Mouse (Mus musculus): ENCODE data around the gene Rras2. TPM values are rescaled to one million over a fixed set of nuclear protein-coding genes. Genes with fewer than 3 reads are reported as not detected.

Gene Rras2
- total RNA-seq, 2 experiments from 2014 or later = 33.5 to 34.8 TPM

DNA sequence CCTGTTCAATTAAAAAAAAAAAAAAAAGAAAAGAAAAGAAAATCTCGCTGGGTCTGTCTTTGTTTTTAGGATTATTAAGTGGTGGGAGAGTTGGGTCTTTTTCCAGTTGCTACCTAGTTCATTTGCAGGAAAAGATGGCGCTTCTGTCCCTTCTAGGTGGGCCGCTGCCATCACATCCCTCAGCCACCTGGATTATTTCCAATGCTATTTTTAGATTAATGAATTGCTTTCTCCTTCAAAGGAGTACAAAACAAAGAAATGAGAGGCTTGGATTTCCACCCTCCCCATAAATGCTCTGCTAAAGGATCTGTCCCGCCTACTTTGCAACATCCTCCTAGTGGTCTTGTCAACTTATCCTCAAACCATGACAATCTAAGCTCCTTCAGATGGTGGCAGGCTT, 76.2 kb downstream of the Rras2 start:
- no peak for DNase-seq (ENCODE audit: low spot score in 2 of 2)

DNA sequence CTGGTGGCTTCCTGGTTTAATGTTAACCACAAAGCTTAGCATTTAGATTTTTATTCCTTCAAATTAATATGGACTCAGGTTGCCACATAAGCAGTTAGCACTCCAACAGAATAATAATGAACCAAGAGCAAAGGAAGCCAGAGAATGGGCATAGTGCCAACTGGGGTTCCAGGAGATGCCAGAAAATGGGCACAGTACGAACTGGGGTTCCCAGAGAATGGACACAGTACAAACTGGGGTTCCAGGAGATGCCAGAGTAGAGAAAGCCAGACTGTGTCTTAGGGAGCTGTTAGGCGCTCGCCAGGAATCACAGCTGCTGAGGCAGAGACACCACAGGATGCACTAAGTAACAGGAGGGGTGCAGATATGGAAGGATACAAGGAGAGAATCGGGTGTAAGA, 80.3 kb downstream of the Rras2 start:
- no peak for DNase-seq (ENCODE audit: low spot score in 2 of 2)

DNA sequence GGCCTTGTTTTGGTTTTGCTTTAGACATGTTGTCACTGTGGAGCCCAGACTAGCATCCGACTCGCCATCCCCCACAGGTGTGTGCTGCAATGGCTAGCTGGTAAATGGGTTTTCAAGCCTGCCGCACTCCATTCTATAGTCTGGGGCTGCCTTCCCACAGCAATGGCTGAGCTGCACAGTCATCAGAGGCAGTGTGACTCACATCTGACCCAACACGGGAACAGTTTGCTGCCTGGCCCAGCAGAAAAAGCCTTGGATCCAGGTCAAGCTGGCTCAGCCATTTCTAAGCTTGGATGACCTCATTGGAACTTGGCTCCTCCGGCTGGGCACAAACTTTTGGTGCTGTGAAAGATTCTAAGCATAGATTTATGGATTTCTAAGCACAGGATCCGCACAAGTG, 88.0 kb downstream of the Rras2 start:
- DNase-seq (ENCODE audit: low spot score in 2 of 2) = peak in 1 of 2 experiments; percentile 37

DNA sequence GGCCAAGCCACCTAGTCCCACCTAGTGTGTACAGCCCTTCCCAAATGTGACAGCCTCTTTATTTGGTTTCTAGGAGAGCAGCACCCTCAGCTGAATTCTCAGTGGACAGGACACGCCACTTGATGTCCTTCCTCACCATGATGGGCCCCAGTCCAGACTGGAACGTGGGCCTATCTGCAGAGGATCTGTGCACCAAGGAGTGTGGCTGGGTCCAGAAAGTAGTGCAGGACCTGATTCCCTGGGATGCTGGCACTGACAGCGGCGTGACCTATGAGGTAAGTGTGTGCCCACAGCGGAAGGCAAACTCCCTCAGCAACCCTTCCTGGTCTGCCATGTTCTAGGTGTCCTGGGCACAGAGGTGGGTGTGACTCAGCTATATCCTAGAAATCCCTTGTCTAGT, 88.8 kb downstream of the Rras2 start:
- no peak for DNase-seq (ENCODE audit: low spot score in 2 of 2)

DNA sequence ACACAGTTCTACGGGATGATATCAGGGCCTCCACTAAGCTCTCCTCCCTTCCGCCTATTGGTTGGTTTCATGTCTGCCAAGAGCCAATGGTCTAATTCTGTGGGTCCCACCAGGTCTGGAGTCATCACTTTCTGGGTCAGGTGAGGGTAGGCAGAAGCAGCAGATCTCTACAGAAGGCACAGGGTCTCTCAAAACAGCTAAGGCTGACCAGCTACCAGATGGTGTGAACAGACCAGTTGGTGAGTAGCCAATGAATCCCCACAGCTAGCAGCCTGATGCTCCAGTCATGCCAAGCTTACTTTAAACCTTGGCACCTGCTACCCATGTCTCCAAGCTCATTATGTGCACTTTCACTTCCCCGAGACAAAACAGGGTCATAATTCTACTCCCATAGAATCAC, 90.2 kb downstream of the Rras2 start:
- DNase-seq (ENCODE audit: low spot score in 2 of 2) = no peak

DNA sequence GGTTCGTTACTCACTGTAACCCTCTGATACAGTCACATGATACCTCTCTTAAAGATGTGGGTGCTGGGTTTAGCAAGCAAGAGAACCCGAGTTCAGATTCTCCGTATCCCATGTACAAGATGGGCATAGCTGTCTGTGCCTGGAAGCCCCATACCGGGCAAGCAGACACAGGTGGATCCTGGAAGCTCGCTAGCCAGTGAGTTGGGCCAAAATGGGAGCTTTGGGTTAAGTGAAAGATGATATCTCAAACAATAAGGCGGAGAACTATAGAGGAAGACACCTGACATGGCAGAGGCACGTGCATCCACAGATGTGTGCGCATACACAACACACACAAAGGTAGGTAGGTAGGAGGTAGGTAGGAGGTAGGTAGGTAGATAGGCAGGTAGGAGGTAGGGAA, 90.7 kb downstream of the Rras2 start:
- no peak for DNase-seq (ENCODE audit: low spot score in 2 of 2)

DNA sequence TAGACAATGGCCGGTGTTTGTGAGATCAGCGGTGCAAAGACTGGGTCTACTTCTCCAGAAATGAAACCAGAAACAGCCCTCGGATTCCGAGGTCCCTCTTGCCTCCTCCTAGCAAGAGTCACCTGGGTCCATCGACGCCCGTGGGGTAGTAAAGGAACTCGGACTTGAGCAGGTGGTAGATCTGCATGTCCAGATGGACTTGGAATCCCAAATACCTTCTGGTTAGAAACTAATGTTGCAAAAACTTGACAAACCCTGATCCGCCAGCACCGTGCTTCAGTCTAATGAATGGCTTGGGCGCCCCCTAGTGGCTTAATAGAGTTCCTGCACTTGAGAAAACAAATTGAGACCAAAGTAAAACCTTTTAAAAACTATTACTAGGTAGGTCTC, 96.9 kb downstream of the Rras2 start:
- DNase-seq (ENCODE audit: low spot score in 2 of 2) = peak; percentile 50 to 51

DNA sequence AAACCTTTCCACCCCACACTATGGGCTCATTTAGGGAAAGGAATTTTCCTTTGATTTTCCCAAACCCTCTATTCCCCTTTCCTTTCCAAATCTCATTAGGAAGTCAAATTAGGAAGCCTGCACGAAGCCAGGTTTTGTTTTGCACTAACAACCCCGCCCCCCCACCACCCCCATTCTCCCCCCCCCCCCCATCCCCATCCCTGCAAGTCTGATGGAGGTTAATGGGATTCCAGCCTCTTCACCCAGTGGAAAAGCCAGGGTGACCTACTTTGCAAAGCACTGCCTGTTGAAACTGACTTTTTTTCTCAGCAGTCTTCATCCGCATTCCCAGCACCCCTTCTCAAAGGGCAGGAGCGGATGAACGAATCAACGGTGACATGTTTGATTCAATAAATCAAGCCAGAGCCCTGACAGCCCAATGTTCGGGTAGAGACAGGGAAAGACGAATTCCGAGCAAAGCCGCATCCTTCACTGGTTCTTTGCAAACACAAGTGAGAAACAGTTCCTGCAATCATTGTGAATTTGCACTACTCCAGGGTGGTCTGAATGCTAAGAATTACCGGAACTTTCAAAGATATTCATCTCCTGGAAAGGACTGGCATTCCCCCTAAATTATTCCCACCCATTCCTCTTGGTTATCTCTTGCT, 97.4 kb downstream of the Rras2 start:
- DNase-seq (ENCODE audit: low spot score in 2 of 2) = no peak

DNA sequence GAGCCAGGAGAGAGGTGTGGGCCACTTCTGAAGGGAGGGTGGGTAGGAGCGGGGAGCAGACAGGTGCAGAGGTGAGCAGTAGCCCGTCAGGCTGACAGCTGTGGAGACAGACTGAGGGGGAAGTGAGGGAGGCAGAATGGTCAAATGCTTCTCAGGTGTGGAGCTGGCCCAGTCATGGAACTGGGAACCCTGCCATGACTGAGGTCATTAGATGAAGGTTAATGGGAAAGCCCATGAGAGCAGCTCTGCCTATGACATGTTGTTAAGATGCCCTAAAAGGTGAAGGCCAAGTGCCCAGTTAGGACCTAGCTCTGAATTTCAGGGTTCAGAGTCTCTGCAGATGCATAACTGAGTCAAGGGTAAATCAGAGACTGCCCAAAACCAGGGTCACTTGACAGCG, 98.7 kb downstream of the Rras2 start:
- no peak for DNase-seq (ENCODE audit: low spot score in 2 of 2)

DNA sequence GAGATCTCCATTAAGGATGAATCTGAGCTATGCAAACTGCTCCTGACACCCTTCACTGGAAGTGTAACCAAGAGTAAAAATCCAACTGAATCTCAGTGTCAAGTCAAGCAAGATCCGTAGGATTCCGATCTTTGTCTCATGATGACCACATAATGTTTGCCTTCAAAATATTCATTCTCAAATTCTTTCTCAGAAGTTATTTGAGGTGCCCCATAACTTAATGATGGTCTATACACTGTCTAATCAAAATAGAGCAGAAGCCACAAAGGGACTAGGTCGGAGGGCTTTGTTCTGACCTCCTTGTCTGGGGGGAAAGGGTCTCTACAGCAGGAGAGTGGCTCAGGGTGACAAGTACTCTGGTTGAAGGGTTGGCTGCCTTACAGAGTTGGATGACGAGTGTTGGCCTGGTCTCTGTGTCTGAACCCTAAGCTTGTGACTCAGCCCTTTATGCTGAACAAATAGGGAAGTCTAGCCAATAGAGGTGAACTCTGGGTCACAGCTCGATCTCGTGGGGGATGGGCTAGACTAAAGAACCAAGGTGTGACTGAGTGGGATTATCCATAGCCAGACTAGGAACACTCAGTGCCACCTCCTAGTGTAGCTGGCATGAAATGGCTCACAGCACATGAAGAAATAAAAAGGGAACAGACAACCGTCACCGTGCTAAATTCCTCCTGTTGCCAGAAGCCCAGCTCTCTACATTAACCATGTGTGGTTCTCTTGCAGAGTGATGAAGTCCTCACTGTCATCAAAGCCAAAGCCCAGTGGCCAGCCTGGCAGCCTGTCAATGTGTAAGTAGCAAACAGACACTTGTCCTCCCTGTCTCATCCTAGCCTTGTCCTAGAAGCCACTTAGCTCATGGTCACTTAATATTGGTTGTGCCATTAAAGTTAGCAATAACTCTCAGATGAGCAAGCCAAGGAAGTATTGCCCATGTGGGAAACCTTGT, 101.3 kb downstream of the Rras2 start:
- no peak for DNase-seq (ENCODE audit: low spot score in 2 of 2)

DNA sequence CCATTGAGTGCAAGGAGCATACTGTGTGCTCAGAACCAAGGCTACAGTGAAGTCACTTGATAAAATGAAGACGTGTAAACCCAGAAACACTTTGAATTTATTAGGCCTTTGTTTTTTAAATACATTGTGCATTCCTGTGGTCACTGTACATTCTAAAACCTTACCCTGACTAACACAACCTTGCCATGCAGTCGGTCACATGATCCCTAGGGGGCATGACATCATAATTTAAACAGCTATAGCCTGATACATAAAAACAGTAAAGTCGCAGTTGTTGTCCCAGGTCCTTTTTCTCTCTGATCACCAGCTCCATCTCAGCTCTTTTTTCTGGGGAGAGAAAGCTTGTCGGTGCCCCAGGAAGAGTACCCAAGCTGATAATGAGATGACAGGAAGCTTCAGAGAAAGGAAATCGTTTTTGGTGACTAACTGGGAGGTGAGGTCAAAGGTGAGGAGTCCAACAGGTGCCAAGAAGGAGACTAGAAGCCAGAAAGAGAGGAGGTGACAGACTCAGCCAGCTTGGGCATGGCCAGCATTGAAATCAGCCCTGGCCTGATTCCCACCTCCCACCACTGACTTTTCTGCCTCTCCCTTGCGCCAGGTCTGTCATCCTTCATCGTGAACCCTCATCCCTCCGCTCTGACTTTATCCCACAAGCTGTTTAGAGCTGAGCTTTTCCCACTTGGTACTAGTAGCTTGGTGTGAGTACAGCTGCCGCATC, 105.7 kb downstream of the Rras2 start:
- DNase-seq (ENCODE audit: low spot score in 2 of 2) = no peak

DNA sequence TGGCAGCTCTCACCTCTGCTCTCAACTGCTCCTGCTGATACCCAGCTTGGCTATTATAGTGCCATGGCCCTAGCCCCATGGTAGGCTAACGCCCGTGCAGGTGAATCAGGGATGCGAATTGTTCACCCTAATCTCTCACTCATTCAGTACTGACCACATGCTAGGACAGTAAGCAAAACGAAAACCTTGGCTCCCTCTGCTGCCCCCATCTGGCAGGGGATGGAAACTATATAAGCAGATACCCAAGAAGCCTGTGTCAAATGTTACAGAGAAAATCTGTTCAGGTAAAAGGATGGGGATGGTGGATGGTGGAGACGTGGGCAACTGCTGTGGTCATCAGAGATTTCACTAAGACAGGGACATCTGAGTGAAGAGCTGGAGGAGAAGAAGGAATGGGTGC, 110.0 kb downstream of the Rras2 start:
- no peak for DNase-seq (ENCODE audit: low spot score in 2 of 2)

DNA sequence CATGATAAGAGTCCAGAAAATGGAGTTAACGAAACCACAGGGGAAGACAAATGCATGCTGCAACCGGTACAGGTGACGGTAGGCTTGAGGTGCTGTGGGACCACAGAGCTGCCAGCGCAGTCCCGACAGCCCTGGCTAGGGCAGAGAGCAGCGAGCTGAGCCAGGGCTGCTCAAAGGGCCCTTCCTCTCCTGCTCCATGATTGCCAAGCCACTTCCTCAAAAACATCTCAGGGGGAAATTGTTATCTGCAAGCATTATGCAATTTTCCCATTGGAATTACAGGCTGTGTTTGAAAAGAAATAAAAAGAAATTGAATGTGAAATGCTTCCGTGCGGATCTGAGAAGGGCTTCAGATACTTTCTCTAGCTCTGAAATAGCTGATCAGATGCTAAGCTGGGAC, 111.1 kb downstream of the Rras2 start:
- DNase-seq (ENCODE audit: low spot score in 2 of 2) = no peak

DNA sequence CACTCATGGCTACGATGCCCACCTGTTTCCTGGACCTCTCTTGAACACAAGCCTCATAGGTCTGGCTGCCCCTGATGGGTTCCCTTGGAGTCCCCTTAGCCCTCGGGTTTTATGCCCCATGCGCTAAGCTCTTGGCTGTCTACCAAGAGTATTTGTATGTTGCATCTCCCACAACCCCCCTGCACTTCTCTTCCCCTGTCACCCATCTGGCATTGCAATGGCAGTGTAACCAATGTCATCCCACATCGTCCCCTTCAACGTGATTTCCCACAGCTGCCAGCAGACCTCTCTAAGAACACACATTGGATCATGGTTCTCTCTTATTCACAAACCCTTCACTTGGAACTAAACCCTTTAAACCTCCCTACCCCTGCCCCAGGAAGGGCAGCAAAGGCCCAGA, 112.1 kb downstream of the Rras2 start:
- DNase-seq (ENCODE audit: low spot score in 2 of 2) = no peak

DNA sequence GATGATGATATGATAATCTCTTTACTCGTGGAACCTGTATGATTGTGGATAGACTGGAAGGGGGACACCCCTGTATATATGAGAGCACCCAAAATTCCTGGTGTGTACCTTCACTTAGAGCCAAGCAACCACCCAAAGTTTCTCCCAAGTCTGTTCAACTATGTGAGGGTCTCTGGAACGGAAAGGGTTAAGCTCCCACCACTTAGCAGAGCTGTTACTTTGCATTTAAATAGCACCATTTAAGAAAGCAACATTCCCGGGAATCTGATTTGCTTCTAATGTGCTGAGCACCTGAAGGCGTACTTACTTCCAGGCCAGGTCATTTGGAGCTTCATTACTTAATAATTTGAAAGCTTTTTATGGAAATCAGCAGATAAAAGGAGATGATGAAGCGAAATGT, 113.4 kb downstream of the Rras2 start:
- no peak for DNase-seq (ENCODE audit: low spot score in 2 of 2)

DNA sequence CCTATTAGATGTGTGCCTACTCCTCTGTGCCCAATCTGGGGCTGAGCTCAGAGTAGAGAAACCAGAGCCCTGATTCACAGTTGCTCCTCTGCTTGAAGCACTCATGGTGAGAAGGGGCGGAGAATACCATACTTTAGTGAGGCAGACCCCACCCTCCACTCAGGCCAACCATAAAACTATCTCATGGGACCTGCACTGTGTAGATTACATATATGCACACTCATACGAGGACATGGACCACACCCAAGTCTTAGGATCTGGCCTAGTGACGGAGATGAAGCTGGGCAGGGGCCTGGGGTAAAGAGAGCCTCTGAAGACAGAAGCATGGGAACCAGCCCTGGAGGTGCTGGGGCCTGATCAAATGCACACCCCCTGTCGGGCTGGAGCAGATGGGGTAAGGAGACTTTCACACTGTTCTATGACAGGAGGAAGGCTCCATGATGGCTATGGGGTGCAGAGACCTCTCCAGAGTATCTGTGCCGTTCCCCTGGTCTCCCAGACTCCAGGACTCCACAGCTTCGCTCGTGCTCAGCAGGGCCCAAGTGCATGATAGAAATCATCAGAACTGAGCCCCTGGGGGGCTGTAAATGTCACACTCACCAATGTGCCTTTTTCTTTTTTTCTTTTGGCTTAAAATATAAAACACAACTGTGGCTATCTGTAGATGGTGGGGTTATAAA, 119.8 kb downstream of the Rras2 start:
- no peak for DNase-seq (ENCODE audit: low spot score in 2 of 2)

Other genes with a start within 250 kb of the Rras2 start
- 100 to 1,000 TPM; 116 to 122 TPM for gene Copb1, start 136.9 kb upstream of the Rras2 start, total RNA-seq (2021)
- gene Psma1, start 158.3 kb upstream of the Rras2 start, total RNA-seq (2021) = 100 to 1,000 TPM; 154 to 157 TPM

Data from adrenal gland, postnatal 4 days (tissue).